Mouse (Mus musculus): ENCODE data around the gene Nt5dc1.
A peak's percentile ranks its signal among the peaks of the same experiment; 100 is the strongest.
"Not testable (repeated sequence)": the region's sequence is repeated elsewhere in the genome, so short reads cannot be mapped to it uniquely, and the experiment has no call there.

Gene Nt5dc1

DNA sequence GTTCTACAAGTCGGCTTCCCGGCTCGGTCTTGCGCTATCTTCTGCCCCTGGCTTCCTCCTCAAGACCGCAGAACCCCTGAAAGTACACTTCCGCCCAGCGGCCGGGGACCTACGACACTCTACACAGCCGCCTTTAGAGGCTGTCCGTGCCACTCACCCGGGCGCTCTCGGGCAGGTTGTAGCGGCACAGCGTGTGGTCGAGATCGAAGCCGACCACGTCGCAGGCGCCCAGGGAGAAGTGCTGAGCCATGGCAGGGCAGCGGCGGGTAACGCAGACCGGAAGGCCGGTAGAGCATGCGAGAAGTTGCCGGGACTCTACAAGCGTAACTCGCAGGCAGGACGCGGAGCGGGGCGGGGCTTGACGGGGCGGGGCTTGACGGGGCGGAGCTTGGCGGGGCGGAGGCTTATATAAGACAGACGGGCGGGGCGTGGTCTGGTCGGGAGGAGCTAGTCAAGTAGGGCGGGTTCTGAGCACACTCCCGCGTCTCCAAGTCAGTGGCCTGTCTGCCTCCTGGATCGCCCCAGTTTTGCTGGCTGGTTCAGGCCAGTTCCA lies at the start of gene Nt5dc1:
Nt5dc1 (minus strand) TSS at position 349 of the 553 bp plus-strand sequence.
- DNase-seq: peak; percentile 94 to 97

GRCm38 (mm10) chr10:34464321-34464720 lies 46.0 kb upstream of the Nt5dc1 start:
- DNase-seq: no peak

DNA sequence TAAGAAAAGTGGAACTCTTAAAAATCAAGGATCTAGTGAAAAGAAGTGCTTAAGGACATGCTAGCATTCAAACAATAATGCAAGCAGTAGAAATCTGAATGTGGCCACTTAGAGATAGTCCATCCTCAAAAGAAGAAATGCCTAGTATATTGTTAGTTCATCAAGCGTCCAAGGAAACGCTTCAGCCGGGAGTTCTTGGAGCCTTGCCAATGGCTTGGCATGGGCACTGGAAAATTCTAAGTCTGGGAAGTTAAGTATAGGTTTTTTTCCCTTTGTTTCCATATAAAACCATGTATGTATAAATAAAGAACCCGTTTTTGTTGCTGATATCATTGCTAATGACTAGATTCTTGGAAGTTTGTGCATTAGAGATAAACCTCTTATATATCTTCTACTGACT lies 43.1 kb upstream of the Nt5dc1 start:
- DNase-seq: no peak

- DNase-seq: no peak
Measured at GRCm38 (mm10) chr10:34449469-34449868, 31.1 kb upstream of the Nt5dc1 start.

- DNase-seq: not testable (repeated sequence)
Measured at GRCm38 (mm10) chr10:34434191-34434590, 15.8 kb upstream of the Nt5dc1 start.

DNA sequence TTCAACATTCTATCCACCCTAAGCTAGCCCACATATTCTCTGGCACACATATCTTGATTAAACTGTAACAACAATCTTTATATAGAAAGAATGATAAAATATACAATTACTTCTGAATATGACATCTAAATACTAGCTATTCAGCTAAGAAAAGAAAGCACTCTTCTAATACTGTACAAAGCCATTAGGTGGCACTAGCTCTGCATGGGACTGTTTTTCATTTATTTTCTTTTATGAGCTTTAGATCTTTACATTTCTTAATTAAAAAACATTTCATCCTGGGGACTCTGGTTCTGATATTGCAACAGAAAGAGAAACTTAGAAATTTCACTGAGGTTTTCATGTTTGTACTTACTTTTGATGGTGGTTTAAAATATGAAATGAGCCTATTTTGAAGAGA lies 13.4 kb upstream of the Nt5dc1 start:
- no peak for DNase-seq

DNA sequence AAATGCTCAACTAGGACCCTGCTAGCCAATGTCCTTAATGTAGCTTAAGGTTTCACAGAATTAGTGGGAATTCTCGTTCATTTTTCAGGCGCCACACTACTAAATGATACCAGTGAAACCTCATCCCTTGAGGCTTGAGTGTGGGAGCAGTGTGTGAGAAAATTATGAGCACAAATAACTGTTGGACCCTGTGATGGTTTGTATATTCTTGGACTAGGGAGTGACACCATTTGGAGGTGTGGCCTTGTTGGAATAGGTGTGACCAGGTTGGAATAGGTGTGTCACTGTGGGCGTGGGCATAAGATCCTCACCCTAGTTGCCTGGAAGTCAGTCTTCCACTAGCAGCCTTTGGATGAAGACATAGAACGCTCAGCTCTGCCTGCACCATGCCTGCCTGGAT lies 442 bp upstream of the Nt5dc1 start:
- DNase-seq: not testable (repeated sequence)

GRCm38 (mm10) chr10:34399267-34399666 lies 19.1 kb downstream of the Nt5dc1 start:
- no peak for DNase-seq

- no peak for DNase-seq
Measured at GRCm38 (mm10) chr10:34396959-34397358, 21.4 kb downstream of the Nt5dc1 start.

GRCm38 (mm10) chr10:34389681-34390080 lies 28.7 kb downstream of the Nt5dc1 start, which contains the start of gene Col10a1:
Gene Col10a1, plus strand, starts transcription at chr10:34389981.
- DNase-seq: no peak

- no peak for DNase-seq
Measured at GRCm38 (mm10) chr10:34385636-34386035, 32.7 kb downstream of the Nt5dc1 start.

DNA sequence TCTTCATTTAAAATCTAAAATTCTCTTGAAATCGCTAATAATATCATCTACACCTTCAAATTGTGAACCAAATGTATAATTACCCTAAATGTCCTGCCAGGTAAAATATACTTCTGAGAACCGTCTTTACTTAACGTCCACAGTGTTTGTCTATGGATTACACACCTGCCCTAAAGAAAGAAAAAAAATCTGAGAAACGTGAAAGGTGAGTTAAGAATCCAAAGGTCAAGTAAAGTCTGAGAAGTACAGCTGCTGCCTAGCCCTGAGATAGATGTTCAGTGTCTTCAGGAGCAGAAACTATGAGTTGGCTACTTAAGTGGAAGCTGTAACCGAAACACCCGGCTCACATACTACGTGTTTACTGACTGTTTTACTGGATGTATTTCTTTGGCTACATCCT lies 45.0 kb downstream of the Nt5dc1 start:
- DNase-seq: no peak

- DNase-seq: no peak
Measured at GRCm38 (mm10) chr10:34368138-34368537, 50.2 kb downstream of the Nt5dc1 start.

GRCm38 (mm10) chr10:34363756-34364155 lies 54.6 kb downstream of the Nt5dc1 start:
- DNase-seq: no peak

DNA sequence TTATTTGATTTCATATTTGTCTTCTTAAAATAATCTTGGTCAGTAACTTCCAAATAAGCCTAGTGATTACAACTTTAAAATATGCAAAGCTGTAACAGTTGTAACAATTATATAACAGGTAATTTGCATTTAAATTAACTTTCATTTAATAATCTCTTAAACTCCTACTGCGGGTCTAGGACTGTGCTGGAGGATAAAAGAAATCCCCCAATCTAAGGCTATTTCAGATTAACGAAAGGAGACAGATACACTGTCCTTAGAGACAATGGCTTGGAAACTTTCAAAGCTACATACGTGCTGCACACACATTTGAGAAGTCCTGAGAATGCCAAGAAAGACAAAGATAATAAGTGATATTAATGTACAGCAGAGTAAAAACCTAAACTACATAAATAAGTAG lies 60.1 kb downstream of the Nt5dc1 start:
- no peak for DNase-seq

DNA sequence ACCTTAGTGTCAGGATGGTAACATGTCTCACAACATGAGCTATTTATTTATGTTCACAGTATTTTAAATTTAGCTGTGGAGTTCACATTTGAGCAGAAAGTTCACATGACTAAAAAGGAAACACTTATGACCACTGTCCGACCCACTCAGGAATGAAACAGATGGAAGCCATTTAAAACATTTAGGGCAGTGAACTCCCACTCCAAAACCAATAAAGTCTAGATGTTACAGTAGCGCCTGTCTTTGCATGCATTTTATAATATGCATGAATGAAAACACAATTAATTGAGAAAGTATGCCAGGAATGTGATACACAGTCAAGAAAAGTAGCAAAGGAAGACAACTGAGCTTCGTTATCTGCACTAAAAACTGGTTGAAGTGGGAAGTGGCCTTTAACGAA lies 66.2 kb downstream of the Nt5dc1 start:
- no peak for DNase-seq

DNA sequence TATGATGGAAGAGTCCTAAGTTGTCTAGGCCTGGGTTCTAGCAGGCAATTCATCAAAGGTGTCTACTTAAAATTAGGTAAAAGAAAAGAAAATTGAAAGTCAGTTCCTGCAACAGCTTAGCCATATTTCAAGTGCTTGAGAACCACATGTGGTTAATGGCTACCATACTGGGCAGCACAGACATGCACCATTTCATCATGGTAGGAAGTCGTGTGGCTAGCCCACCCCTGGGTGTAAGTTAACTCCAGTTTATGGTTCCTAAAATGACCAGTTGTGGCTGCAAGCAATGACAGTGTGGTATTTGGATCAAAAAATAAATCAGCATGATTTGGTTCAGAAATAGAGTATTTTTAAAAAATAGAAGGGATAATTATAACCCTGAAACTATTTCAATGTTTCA lies 76.5 kb downstream of the Nt5dc1 start:
- no peak for DNase-seq

GRCm38 (mm10) chr10:34341014-34341413 lies 77.3 kb downstream of the Nt5dc1 start:
- DNase-seq: no peak

- DNase-seq: no peak
Measured at GRCm38 (mm10) chr10:34328310-34328709, 90.0 kb downstream of the Nt5dc1 start.

- DNase-seq: no peak
Measured at GRCm38 (mm10) chr10:34327144-34327543, 91.2 kb downstream of the Nt5dc1 start.

DNA sequence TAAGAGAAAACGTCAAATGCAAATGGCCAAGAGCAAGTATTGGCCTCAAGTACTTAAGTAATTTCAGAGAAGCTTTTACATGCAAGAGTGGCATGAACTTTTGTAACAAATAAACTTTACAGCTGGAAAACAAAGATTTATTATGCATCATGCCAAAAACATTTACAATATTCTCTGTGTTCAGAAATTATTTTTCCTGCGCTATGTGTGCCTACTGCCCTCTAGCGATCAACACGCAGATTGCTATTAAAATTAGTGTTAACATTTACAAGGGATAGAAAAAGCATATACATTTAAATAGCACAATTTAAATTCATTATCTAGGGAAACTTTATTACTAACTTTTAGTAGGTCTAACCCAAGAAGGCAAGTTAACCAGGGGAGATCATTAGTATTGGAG lies 91.7 kb downstream of the Nt5dc1 start:
- DNase-seq: no peak

DNA sequence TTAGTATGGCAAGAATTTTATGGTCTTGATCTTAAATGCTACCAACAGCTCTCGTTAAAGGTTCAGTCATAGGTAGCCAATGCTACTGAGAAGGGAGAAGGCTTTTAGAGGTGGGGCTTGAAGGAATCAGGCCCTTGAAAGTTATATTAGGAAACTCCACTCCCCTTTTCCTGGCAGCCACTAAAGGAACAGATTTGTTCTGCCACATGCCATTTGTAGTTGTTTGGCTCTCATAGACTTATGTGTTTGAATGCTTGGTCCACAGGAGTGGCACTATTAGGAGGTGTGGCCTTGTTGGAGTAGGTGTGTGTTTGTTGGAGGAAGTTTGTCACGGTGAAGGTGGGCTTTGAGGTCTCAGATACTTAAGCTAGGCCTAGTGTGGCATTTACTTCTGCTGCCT lies 97.5 kb downstream of the Nt5dc1 start:
- DNase-seq: no peak

DNA sequence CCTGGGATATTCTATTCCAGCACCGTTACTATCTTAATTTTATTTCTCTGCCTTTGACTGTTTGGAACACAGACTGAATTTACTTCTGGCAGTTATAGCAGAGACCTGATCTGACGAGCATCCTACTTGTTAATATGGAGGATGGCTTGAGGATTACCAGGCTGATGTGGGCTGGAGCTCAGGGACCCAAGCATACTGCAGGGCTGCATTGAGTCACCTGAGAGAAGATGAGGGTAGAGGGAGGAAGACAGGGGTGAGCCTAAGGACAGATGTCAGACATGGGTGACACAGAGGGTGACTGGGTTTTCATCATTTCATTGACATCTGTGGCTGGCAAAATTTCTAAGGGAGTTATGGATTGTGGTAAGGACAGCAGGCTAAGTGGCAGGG lies 101.1 kb downstream of the Nt5dc1 start:
- DNase-seq: no peak

DNA sequence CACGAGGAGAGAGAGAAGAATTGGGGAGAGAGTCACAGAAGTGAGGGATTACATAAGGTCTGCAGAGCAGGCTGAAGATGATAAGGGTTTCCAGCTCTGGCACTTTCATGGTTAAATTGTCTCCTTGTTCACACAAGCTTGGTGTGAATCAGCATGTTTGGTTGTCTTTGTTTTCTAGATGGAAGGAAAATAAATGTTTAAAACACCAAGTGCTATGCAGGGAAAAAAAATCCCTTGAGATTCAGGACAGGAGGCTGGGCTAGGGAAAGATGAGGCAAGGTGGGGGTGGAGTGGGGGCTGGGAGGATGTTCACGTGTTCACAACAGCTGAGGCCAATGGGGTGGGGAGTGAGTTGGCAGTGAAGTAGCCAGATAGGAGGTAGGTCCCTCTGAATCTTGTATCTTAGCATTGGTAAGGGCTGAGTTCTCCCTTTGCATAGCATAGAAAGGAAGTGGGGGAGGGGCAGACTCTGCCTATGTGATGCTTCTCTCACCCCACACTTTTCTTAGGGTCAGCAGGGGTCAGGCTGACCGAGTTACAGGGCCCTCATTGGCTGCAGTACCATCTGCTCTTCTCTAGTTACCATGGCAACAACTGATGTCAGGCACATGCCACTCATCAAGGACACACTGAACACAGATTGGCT lies 101.7 kb downstream of the Nt5dc1 start:
- no peak for DNase-seq

- DNase-seq: no peak
Measured at GRCm38 (mm10) chr10:34312536-34312935, 105.8 kb downstream of the Nt5dc1 start.
